Mouse (Mus musculus) intestine, embryonic 14.5 days (tissue): ENCODE measurements around the gene Map3k21. TPM values are rescaled to one million over a fixed set of nuclear protein-coding genes. Genes with fewer than 3 reads are reported as not detected.

ENCODE experiments used
- ATAC-seq: fragments of 200-750 bp; cut with Nextera tagmentation; replicated peaks from 2 replicates; pipeline ENCODE4 v1.8.0; 2017; ENCODE audit warnings: low read depth, moderate number of reproducible peaks, moderate TSS enrichment, moderate library complexity; ENCODE audit not compliant: low FRiP score, low TSS enrichment
- DNase-seq: peaks from one replicate; pipeline ENCODE4 v3.0.0-alpha.2; 2018; ENCODE audit warnings: low spot score
- H3K27ac ChIP-seq: fragments of 300-500 bp; sonication (generic); 2 replicates; pipeline ENCODE4 v1.5.1; 2014; ENCODE audit warnings: low read depth, mild to moderate bottlenecking, control low read depth
- H3K27me3 ChIP-seq: fragments of 300-500 bp; sonication (generic); replicated peaks from 2 replicates; pipeline ENCODE4 v1.6.1; 2014; ENCODE audit warnings: low read length, control low read depth; ENCODE audit not compliant: control insufficient read depth, insufficient read depth
- H3K36me3 ChIP-seq: fragments of 300-500 bp; sonication (generic); 2 replicates; pipeline ENCODE4 v1.6.1; 2014; ENCODE audit warnings: low read length, control low read depth; ENCODE audit not compliant: control insufficient read depth, insufficient read depth
- H3K4me1 ChIP-seq: fragments of 300-500 bp; sonication (generic); replicated peaks from 2 replicates; pipeline ENCODE4 v1.6.1; 2014; ENCODE audit warnings: low read length, control low read depth, mixed read lengths; ENCODE audit not compliant: control insufficient read depth, insufficient read depth
- H3K4me2 ChIP-seq: fragments of 300-500 bp; sonication (generic); 2 replicates; pipeline ENCODE4 v1.6.1; 2014; ENCODE audit warnings: low read length
- H3K4me3 ChIP-seq: fragments of 300-500 bp; sonication (generic); 2 replicates; pipeline ENCODE4 v1.5.1; 2014; ENCODE audit warnings: low read depth, low read length, control low read depth, mixed read lengths
- H3K9ac ChIP-seq: fragments of 300-500 bp; sonication (generic); 2 replicates; pipeline ENCODE4 v1.6.1; 2014; ENCODE audit warnings: mild to moderate bottlenecking, low read length
- H3K9me3 ChIP-seq: fragments of 300-500 bp; sonication (generic); 2 replicates; pipeline ENCODE4 v1.6.1; 2016; ENCODE audit warnings: low read length, control low read depth; ENCODE audit not compliant: control insufficient read depth
- WGBS: fragments of 180-500 bp; shearing (Covaris S2); extraction: QIAGEN DNeasy Blood & Tissue Kit; methylation state at CpG from one replicate; pipeline ENCODE4 v1.1.7; 2014; 5-methylcytosine and 5-hydroxymethylcytosine counted together
- polyA plus RNA-seq: library from polyadenylated mRNA; unstranded; fragments of >200 nt; fragmentation: Nextera tagmentation; extraction: Ambion mirVana; gene quantifications from 2 replicates; pipeline ENCODE4 v1.2.1, GENCODE M21; 2014

Map3k21 gene
- polyA plus RNA-seq, 1 experiment from 2014 or later = 3.9 TPM

DNA sequence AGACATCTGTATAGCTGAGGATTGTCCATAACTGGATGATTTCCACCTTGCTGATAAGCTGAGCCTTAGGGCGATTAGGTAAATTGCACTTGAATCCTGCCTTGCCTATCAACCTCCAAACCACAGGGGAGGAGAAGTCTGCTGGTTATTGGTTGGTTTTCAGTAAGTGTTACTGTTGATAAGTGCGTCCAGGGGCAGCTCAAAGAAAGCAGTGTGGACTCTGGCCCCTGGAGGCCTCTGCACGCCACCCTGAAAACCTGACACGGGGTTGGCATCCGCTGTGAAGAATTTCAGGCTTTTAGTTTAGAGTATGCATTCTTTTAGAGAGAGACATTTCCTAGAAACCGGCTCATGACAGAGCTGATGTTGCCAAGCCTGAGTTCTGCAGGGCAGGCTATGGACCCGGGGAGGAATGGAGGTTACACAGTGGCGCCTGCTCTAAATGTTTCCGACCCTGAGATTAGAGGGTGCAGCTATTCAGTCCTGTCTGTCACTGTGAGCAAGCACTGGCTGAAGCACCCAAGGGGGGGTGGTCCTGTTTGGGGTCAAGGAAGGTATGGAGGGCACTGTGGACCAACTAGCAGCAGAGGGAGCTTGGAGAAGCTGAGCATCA, 38.6 kb downstream of the Map3k21 start:
- Histone ChIP-seq H3K4me2 (no peak overlapping the region), H3K9me3 (no peaks in the 10 kb centered on the region), H3K27me3 (no peaks in the 10 kb centered on the region), H3K4me3 (no peak overlapping the region), H3K27ac (no peak overlapping the region), H3K36me3 (no peaks in the 10 kb centered on the region), H3K4me1 (no peaks in the 10 kb centered on the region), H3K9ac (no peak overlapping the region)
- no peak; the same call in 1 of the 2 replicates for ATAC-seq
- DNase-seq = peak; percentile 55
- 70% methylated on average over 9 of the region's 9 CpGs for WGBS

DNA sequence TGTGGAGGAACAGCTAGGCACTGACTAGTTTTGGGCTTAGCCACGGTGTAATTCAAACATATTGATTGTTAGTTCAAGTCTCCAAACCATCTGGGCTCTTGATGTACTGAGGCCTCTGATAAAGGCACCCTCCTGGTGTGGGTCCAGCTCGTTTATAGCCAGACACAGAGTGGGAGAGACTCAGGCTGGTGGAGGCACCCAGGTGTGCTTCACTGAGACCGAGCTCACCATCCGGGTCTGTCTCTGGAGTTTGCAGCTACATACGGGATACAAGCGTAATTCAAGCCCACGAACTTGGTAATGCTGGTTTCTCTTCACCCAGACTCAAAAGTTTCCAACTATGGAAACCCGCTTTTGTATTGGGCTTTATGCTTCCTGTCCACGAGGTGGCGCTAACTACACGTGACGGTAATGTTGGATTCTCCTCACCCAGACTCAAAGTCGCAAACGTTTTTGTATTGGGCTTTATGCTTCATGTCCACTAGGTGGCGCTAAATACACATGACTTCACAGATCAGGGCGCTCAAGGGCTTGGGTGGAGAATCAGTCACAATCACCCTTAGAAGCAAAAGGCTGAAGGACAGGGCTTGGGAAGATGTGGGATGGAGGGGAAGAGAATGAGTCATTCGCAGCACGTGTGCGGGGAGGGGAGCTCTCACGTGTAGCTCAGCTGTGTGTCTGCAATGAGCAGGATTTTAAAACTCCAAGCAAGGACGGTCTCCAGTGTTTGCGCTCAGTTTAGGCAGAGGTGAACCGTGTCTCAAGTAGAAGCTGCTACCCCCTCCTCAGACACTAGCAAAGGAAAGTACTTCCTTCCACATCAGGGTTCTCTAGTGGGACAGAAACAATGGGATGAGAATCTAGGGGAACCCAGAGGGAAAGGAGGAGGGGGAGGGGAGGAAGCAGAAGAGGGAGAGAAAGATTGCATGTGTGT, 40.0 kb downstream of the Map3k21 start:
- H3K4me2 ChIP-seq = no peak overlapping the region
- WGBS = 21% methylated on average over 23 of the region's 23 CpGs
- ATAC-seq (peak; percentile 77), DNase-seq (peak; percentile 82)
- H3K36me3 ChIP-seq = no peaks in the 10 kb centered on the region
- no peaks in the 10 kb centered on the region for H3K27me3 ChIP-seq
- H3K9ac ChIP-seq = no peak overlapping the region
- no peaks in the 10 kb centered on the region for H3K9me3 ChIP-seq
- H3K4me3 ChIP-seq = no peak overlapping the region
- H3K27ac ChIP-seq = no peak overlapping the region
- no peaks in the 10 kb centered on the region for H3K4me1 ChIP-seq

DNA sequence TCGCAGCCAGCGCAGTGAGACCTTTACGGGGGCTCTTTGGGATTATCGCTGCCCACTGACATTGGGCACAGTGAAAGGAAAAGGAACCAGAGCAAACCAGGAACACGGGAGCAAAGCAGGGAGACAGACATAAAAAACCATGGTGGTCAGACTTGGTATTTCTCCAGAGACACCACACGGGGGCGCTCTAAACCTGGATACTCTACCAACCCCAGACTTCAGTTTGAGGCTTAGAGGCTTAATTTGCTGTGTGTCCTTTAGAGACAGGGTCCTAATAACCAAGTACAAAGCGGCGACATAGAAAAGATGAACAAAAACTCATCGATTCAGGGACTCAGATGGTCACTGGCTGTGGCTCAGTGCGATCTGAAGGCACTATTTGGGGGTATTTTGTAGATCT, 45.4 kb downstream of the Map3k21 start:
- Histone ChIP-seq H3K4me2 (no peak overlapping the region), H3K9ac (no peak overlapping the region), H3K36me3 (no peaks in the 10 kb centered on the region), H3K27ac (no peak overlapping the region), H3K9me3 (peaks cover 3% of the 10 kb centered on the region), H3K4me3 (no peak overlapping the region), H3K4me1 (no peaks in the 10 kb centered on the region), H3K27me3 (no peaks in the 10 kb centered on the region)
- DNase-seq (peak; percentile 79), ATAC-seq (no peak)
- WGBS = 16% methylated on average over 11 of the region's 11 CpGs

DNA sequence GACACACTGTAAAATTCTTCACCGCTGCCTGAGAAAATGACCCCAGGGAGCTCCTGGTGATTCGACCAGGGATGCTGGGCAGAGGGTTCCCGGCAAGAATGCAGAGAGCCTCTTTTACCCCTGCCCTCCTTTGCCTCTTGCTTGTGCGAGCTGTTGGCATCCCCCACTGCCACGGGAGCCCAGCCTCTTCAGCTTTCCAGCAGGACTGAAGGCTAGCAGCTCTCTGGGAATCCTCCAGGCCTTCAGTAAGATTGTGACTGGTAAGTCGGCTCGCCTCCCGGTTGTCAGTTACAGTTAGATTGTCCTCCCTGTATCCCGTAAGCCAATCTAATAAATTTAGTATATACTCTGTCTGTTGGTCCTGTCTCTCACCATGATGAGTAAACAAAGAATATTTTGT, 46.5 kb downstream of the Map3k21 start:
- Histone ChIP-seq H3K9me3 (peaks cover 5% of the 10 kb centered on the region), H3K9ac (no peak overlapping the region), H3K36me3 (no peaks in the 10 kb centered on the region), H3K4me3 (no peak overlapping the region), H3K4me1 (no peaks in the 10 kb centered on the region), H3K27me3 (no peaks in the 10 kb centered on the region), H3K4me2 (no peak overlapping the region), H3K27ac (no peak overlapping the region)
- 74% methylated on average over 9 of the region's 9 CpGs for WGBS
- DNase-seq = no peak
- no peak for ATAC-seq

DNA sequence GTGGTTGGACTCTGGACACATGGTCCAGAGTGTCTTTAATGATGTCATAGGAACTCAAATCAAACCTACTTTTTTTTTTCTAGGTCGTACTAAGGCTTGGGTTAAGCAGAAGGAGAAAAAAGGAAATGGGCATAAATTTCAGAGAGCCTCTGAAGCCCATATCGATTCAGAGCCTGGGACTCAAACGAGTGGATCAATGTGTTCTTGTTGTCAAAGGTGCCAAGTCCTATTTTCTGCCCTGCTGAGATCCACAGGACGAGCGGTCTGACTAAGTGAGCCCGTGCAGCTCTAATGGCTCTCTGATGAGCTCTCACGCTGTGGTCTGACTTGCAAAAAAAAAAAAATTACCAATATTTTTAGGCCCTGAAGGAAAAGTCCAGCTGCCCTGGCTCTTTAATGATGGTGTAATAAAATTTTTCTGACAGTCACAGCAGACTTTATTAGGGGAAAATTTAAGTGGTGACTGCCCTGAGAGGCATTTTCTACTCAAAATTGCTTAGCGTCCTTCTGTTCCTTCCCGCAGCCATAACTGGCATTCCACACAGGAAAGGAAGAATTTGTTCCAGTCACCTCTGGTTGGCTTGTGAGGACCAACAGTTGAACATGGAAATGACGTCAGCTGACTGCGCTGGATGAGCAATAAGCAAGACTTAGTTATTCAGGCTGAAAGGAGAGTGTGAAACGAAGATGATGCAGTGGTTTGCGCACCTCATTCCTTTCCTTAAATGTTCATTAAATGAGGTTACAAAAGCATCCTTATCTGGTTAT, 47.2 kb downstream of the Map3k21 start:
- Histone ChIP-seq H3K9ac (no peak overlapping the region), H3K4me1 (no peaks in the 10 kb centered on the region), H3K36me3 (no peaks in the 10 kb centered on the region), H3K4me3 (no peak overlapping the region), H3K9me3 (peaks cover 5% of the 10 kb centered on the region), H3K27ac (no peak overlapping the region), H3K4me2 (no peak overlapping the region), H3K27me3 (no peaks in the 10 kb centered on the region)
- DNase-seq (no peak), ATAC-seq (no peak)
- 75% methylated on average over 13 of the region's 13 CpGs for WGBS

DNA sequence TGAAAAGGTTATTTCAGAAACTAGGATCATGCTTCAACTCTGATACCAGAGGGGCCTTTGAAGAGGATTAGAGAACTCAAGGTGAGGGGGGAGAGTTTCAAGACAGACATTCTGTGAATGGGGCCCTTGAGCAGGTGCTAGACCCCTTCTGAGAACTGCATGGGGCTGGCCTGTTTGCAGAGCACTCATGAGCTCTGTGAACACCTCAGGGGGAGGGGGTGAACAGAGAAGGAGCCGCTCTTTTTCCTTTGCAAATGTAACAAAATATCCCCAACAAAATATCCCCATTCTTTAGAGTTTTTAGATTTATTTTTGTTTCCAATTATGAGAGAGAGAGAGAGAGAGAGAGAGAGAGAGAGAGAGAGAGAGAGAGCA, 47.7 kb downstream of the Map3k21 start:
- H3K27me3 ChIP-seq = 0 out of 2 replicates have a peak, but pooled peaks cover 3% of the 10 kb centered on the region
- ATAC-seq (no peak), DNase-seq (no peak)
- H3K4me3 ChIP-seq = no peak overlapping the region
- no peaks in the 10 kb centered on the region for H3K4me1 ChIP-seq
- H3K27ac ChIP-seq = no peak overlapping the region
- H3K9ac ChIP-seq = no peak overlapping the region
- no peak overlapping the region for H3K4me2 ChIP-seq
- no peaks in the 10 kb centered on the region for H3K36me3 ChIP-seq
- peaks cover 5% of the 10 kb centered on the region for H3K9me3 ChIP-seq
- WGBS = 88% methylated on average over 1 of the region's 1 CpGs

DNA sequence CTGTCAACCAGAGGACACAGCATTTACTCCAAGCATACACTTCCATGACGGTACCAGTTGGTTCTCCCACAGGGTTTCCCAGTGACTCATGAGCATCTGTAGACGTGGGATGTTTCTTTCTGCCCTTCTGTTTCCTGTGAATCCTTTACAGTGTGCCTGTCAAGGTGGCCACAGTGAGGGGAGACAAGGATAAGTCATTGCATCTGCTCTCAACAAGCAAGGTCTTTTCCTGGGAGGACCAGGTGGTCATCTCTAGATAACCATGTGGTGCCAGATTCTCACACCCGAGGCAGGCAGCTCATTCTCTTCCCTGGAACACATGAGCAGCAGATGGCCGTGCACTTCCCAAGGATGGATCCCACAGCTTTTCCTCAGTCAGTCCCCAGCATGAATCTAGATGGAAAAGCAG, 49.1 kb downstream of the Map3k21 start:
- Histone ChIP-seq H3K4me1 (no peaks in the 10 kb centered on the region), H3K4me3 (no peak overlapping the region), H3K27ac (no peak overlapping the region), H3K27me3 (0 out of 2 replicates have a peak, but pooled peaks cover 3% of the 10 kb centered on the region), H3K4me2 (no peak overlapping the region), H3K36me3 (no peaks in the 10 kb centered on the region), H3K9ac (no peak overlapping the region), H3K9me3 (peaks cover 5% of the 10 kb centered on the region)
- WGBS = 60% methylated on average over 4 of the region's 4 CpGs
- no peak for ATAC-seq
- DNase-seq = no peak

DNA sequence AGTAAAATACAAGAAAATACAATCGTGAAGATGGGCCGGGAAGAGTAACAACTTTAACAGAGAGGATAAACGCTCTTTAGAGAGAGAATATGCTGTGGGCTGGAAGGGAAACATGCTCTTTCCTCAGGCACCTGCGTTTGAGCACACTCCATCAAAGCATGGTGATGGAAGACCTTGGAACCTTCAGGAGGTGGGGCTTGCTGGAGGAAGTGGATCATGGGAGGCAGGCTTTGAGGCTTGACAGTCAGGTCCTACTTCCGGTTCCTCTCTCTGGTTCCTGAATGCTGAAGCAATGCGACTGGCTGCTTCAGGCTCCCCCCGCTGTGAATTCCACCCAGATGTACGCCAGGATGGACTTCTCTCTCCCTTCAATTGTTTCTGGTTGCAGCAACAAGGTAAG, 49.8 kb downstream of the Map3k21 start:
- Histone ChIP-seq H3K36me3 (no peaks in the 10 kb centered on the region), H3K9ac (no peak overlapping the region), H3K27ac (no peak overlapping the region), H3K9me3 (peaks cover 5% of the 10 kb centered on the region), H3K4me1 (no peaks in the 10 kb centered on the region), H3K27me3 (0 out of 2 replicates have a peak, but pooled peaks cover 3% of the 10 kb centered on the region), H3K4me3 (no peak overlapping the region), H3K4me2 (no peak overlapping the region)
- 84% methylated on average over 8 of the region's 8 CpGs for WGBS
- ATAC-seq (no peak), DNase-seq (no peak)
